Mouse (Mus musculus): Measurements from ENCODE around the gene Scyl3.

The Scyl3 gene

GRCm38 (mm10) chr1:163958036-163958435, 29.1 kb downstream of the Scyl3 start:
- peak in 1 of 2 experiments; percentile 46 for DNase-seq (ENCODE audit: low spot score in 2 of 2)

GRCm38 (mm10) chr1:163964008-163964689, 35.2 kb downstream of the Scyl3 start:
- DNase-seq (ENCODE audit: low spot score in 2 of 2): no peak

GRCm38 (mm10) chr1:163974471-163974870, 45.6 kb downstream of the Scyl3 start:
- no peak for DNase-seq (ENCODE audit: low spot score in 2 of 2)

- no peak for DNase-seq (ENCODE audit: low spot score in 2 of 2)
Measured at GRCm38 (mm10) chr1:163975088-163975487, 46.2 kb downstream of the Scyl3 start.

- no peak for DNase-seq (ENCODE audit: low spot score in 2 of 2)
Measured at GRCm38 (mm10) chr1:163976515-163976914, 47.6 kb downstream of the Scyl3 start.

- no peak for DNase-seq (ENCODE audit: low spot score in 2 of 2)
Measured at GRCm38 (mm10) chr1:163992371-163992770, 63.5 kb downstream of the Scyl3 start.

GRCm38 (mm10) chr1:163994173-163994720, 65.3 kb downstream of the Scyl3 start:
- DNase-seq (ENCODE audit: low spot score in 2 of 2): no peak

DNA sequence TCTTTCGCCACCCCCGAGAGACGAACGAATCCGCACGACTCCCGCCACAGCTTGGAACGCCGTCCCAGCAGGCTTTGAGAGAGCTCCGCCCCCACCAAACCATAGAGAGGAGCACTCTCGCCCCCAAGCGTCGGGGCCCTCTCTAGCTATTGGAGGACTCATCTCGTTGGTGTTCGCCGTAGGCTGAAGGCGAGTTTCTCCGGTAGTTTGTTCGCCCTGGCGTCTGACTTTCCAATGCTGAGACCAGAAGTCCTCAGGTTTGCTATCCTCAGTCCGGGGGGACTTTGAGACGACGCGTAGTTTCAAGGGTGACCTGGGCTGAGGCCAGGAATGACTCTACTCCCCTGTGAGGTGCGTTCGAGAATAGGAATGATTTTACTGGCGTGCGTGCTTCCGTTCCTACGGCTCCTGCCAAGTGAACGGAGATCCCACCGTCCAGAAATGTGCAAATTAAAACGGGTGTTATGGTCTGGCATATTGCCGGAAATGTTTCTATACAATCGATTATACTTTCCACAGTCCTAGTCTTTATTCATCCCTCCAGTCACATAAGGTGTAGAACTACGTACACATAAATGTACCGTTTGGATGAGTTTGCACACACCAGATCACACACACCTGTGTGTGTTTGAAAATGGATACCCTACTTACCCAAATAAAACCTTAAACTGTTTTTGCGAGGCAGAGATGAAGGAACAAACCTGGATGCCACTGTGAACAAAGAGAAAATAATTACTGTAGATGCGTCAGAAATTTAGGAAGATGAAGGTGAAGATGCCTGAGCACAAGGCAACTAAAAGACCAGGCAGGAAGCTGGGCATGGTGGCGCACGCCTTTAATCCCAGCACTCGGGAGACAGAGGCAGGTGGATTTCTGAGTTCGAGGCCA, 66.1 kb downstream of the Scyl3 start, which contains the start of the genes BC055324 and Mettl18:
TSS of gene BC055324 (minus strand) at position 76 of the 888 bp plus-strand sequence.
TSS of gene Mettl18 (plus strand) at position 169 of the 888 bp plus-strand sequence.
- peak; percentile 91 to 92 for DNase-seq (ENCODE audit: low spot score in 2 of 2)

GRCm38 (mm10) chr1:163995609-163995913, 66.7 kb downstream of the Scyl3 start:
- no peak for DNase-seq (ENCODE audit: low spot score in 2 of 2)

GRCm38 (mm10) chr1:164001831-164002452, 73.0 kb downstream of the Scyl3 start:
- DNase-seq (ENCODE audit: low spot score in 2 of 2): no peak

- DNase-seq (ENCODE audit: low spot score in 2 of 2): no peak
Measured at GRCm38 (mm10) chr1:164004311-164004710, 75.4 kb downstream of the Scyl3 start.
